Mouse (Mus musculus) hindbrain, embryonic 16.5 days (tissue): Measurements from ENCODE around the gene Lama1. TPM values are rescaled to one million over a fixed set of nuclear protein-coding genes. Genes with fewer than 3 reads are reported as not detected.
"Not testable (repeated sequence)": the region's sequence is repeated elsewhere in the genome, so short reads cannot be mapped to it uniquely, and the experiment has no call there.

Source experiments
- ATAC-seq: fragments of 200-750 bp; cut with Nextera tagmentation; 2 replicates; pipeline ENCODE4 v1.8.0; 2017; ENCODE audit warnings: moderate TSS enrichment, moderate library complexity
- H3K27ac ChIP-seq: fragments of 300-500 bp; sonication (generic); 2 replicates; pipeline ENCODE4 v1.5.1; 2014; ENCODE audit warnings: low read depth, mild to moderate bottlenecking, control low read depth, low read length, moderate library complexity
- H3K27me3 ChIP-seq: fragments of 300-500 bp; sonication (generic); replicated peaks from 2 replicates; pipeline ENCODE4 v1.6.1; 2014; ENCODE audit warnings: low read length; ENCODE audit not compliant: control insufficient read depth, insufficient read depth
- H3K36me3 ChIP-seq: fragments of 300-500 bp; sonication (generic); 2 replicates; pipeline ENCODE4 v1.6.1; 2014; ENCODE audit warnings: mild to moderate bottlenecking, low read length, moderate library complexity, mixed read lengths; ENCODE audit not compliant: control insufficient read depth, insufficient read depth
- H3K4me1 ChIP-seq: fragments of 300-500 bp; sonication (generic); 2 replicates; pipeline ENCODE4 v1.6.1; 2014; ENCODE audit warnings: low read depth, low read length; ENCODE audit not compliant: control insufficient read depth, insufficient read depth
- H3K4me2 ChIP-seq: fragments of 300-500 bp; sonication (generic); 2 replicates; pipeline ENCODE4 v1.6.1; 2014; ENCODE audit warnings: mild to moderate bottlenecking, low read length, control low read depth, moderate library complexity
- H3K4me3 ChIP-seq: fragments of 300-500 bp; sonication (generic); 2 replicates; pipeline ENCODE4 v1.5.1; 2014; ENCODE audit warnings: mild to moderate bottlenecking, low read length, control low read depth, moderate library complexity
- H3K9ac ChIP-seq: fragments of 300-500 bp; sonication (generic); 2 replicates; pipeline ENCODE4 v1.6.1; 2014; ENCODE audit warnings: low read depth, mild to moderate bottlenecking, control low read depth, low read length, moderate library complexity
- H3K9me3 ChIP-seq: fragments of 300-500 bp; sonication (generic); 2 replicates; pipeline ENCODE4 v1.6.1; 2014; ENCODE audit warnings: mild to moderate bottlenecking, low read length, moderate library complexity; ENCODE audit not compliant: control insufficient read depth
- WGBS: fragments of 180-500 bp; shearing (Covaris S2); extraction: QIAGEN DNeasy Blood & Tissue Kit; methylation state at CpG from one replicate; pipeline ENCODE4 v1.1.7; 2014; 5-methylcytosine and 5-hydroxymethylcytosine counted together
- polyA plus RNA-seq: library from polyadenylated mRNA; unstranded; fragments of >200 nt; fragmentation: Nextera tagmentation; extraction: Ambion mirVana; gene quantifications from 2 replicates; pipeline ENCODE4 v1.2.1, GENCODE M21; 2015

Lama1 gene
- polyA plus RNA-seq, 1 experiment from 2014 or later, result 6.0 TPM

- H3K27me3 ChIP-seq, result no peaks in the 10 kb centered on the region
- H3K9ac ChIP-seq, result no peak overlapping the region
- 52% methylated on average over 7 of the region's 7 CpGs for WGBS
- H3K36me3 ChIP-seq, result no peaks in the 10 kb centered on the region
- H3K4me3 ChIP-seq, result no peak overlapping the region
- H3K4me1 ChIP-seq, result no peaks in the 10 kb centered on the region; the same call in 1 of the 2 replicates
- H3K4me2 ChIP-seq, result no peak overlapping the region
- no peak overlapping the region for H3K27ac ChIP-seq
- no peak for ATAC-seq
- H3K9me3 ChIP-seq, result no peaks in the 10 kb centered on the region
Measured at GRCm38 (mm10) chr17:67728751-67729150, 31.7 kb downstream of the Lama1 start.

- ATAC-seq, result no peak
- H3K27ac ChIP-seq, result no peak overlapping the region
- H3K4me2 ChIP-seq, result no peak overlapping the region
- H3K27me3 ChIP-seq, result no peaks in the 10 kb centered on the region
- no peaks in the 10 kb centered on the region for H3K9me3 ChIP-seq
- no peak overlapping the region for H3K4me3 ChIP-seq
- WGBS, result 68% methylated on average over 3 of the region's 3 CpGs
- no peaks in the 10 kb centered on the region for H3K4me1 ChIP-seq
- no peaks in the 10 kb centered on the region for H3K36me3 ChIP-seq
- H3K9ac ChIP-seq, result no peak overlapping the region
Measured at GRCm38 (mm10) chr17:67731096-67731495, 34.0 kb downstream of the Lama1 start.

- Histone ChIP-seq H3K4me2 (no peak overlapping the region), H3K27me3 (no peaks in the 10 kb centered on the region), H3K4me3 (no peak overlapping the region), H3K27ac (no peak overlapping the region), H3K9ac (no peak overlapping the region), H3K4me1 (no peaks in the 10 kb centered on the region), H3K9me3 (no peaks in the 10 kb centered on the region), H3K36me3 (no peaks in the 10 kb centered on the region)
- no peak for ATAC-seq
- WGBS, result 85% methylated on average over 11 of the region's 11 CpGs
Measured at GRCm38 (mm10) chr17:67731964-67732363, 34.9 kb downstream of the Lama1 start.

GRCm38 (mm10) chr17:67733516-67733915 lies 36.5 kb downstream of the Lama1 start:
- Histone ChIP-seq H3K9ac (no peak overlapping the region), H3K4me3 (no peak overlapping the region), H3K4me1 (no peaks in the 10 kb centered on the region), H3K36me3 (no peaks in the 10 kb centered on the region), H3K27ac (no peak overlapping the region), H3K9me3 (no peaks in the 10 kb centered on the region), H3K27me3 (no peaks in the 10 kb centered on the region), H3K4me2 (no peak overlapping the region)
- ATAC-seq, result no peak
- 90% methylated on average over 12 of the region's 12 CpGs for whole genome bisulfite sequencing

GRCm38 (mm10) chr17:67735722-67736121 lies 38.7 kb downstream of the Lama1 start:
- Histone ChIP-seq H3K9me3 (no peaks in the 10 kb centered on the region), H3K4me2 (no peak overlapping the region), H3K36me3 (no peaks in the 10 kb centered on the region), H3K4me3 (no peak overlapping the region), H3K27ac (no peak overlapping the region), H3K27me3 (no peaks in the 10 kb centered on the region), H3K9ac (no peak overlapping the region), H3K4me1 (no peaks in the 10 kb centered on the region)
- ATAC-seq, result no peak
- WGBS, result 89% methylated on average over 6 of the region's 6 CpGs

GRCm38 (mm10) chr17:67741229-67741628 lies 44.2 kb downstream of the Lama1 start:
- not testable (repeated sequence) for H3K4me2 ChIP-seq, H3K9ac ChIP-seq, H3K36me3 ChIP-seq, H3K27me3 ChIP-seq, ATAC-seq, H3K9me3 ChIP-seq, H3K4me3 ChIP-seq, H3K4me1 ChIP-seq, H3K27ac ChIP-seq

GRCm38 (mm10) chr17:67764167-67764871 lies 67.3 kb downstream of the Lama1 start:
- Histone ChIP-seq H3K27me3 (no peaks in the 10 kb centered on the region), H3K36me3 (no peaks in the 10 kb centered on the region), H3K9me3 (no peaks in the 10 kb centered on the region), H3K4me1 (0 out of 2 replicates have a peak, but pooled peaks cover 2% of the 10 kb centered on the region), H3K9ac (no peak overlapping the region), H3K4me2 (no peak overlapping the region), H3K4me3 (no peak overlapping the region), H3K27ac (no peak overlapping the region)
- WGBS, result 44% methylated on average over 9 of the region's 9 CpGs
- peak; percentile 83 for ATAC-seq

- no peak for ATAC-seq
- Histone ChIP-seq H3K4me1 (no peaks in the 10 kb centered on the region), H3K9ac (no peak overlapping the region), H3K4me3 (no peak overlapping the region), H3K36me3 (peaks cover 2% of the 10 kb centered on the region; the same call in 1 of the 2 replicates), H3K9me3 (0 out of 2 replicates have a peak, but pooled peaks cover 3% of the 10 kb centered on the region), H3K27ac (no peak overlapping the region), H3K4me2 (no peak overlapping the region), H3K27me3 (no peaks in the 10 kb centered on the region)
- WGBS, result 57% methylated on average over 8 of the region's 8 CpGs
Measured at GRCm38 (mm10) chr17:67773608-67774007, 76.5 kb downstream of the Lama1 start.

GRCm38 (mm10) chr17:67776764-67777163 lies 79.7 kb downstream of the Lama1 start:
- no peaks in the 10 kb centered on the region for H3K27me3 ChIP-seq
- ATAC-seq, result no peak
- 69% methylated on average over 9 of the region's 9 CpGs for WGBS
- H3K9ac ChIP-seq, result no peak overlapping the region
- H3K36me3 ChIP-seq, result no peaks in the 10 kb centered on the region; the same call in 1 of the 2 replicates
- H3K4me3 ChIP-seq, result no peak overlapping the region
- H3K27ac ChIP-seq, result no peak overlapping the region
- no peaks in the 10 kb centered on the region for H3K9me3 ChIP-seq
- H3K4me2 ChIP-seq, result no peak overlapping the region
- no peaks in the 10 kb centered on the region for H3K4me1 ChIP-seq
